Mouse (Mus musculus) kidney, postnatal 25 days (tissue): Measurements from ENCODE around the gene Ankrd36.

Experiments
- DNase-seq, 2 experiments: peaks; one replicate each; pipeline ENCODE4 v3.0.0; 2021; ENCODE audit warnings: mixed read lengths in 2 of 2

Ankrd36 gene

DNA sequence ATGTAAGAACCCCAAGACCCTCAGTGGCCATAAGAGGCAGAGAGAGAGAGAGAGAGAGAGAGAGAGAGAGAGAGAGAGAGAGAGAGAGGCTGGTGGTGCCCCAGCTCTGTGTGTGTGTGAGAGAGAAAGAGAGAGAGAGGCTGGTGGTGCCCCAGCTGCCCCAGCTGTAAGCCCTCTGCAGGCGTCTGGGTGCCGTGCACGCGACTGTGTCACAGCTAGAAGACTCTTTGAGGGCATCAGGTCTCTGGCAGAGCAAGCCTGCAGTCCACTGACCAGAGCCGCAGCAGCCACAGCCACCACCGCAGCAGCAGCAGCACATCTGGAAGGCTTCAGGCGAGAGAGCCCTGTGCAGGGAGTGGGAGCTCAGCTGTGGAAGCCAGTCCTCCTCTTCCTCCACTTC, 114.8 kb downstream of the Ankrd36 start:
- DNase-seq: no peak

- DNase-seq: peak in 1 of 2 experiments; percentile 66
These were observed 122.3 kb downstream of the Ankrd36 start for GRCm38 (mm10) chr11:5691775-5692174.

DNA sequence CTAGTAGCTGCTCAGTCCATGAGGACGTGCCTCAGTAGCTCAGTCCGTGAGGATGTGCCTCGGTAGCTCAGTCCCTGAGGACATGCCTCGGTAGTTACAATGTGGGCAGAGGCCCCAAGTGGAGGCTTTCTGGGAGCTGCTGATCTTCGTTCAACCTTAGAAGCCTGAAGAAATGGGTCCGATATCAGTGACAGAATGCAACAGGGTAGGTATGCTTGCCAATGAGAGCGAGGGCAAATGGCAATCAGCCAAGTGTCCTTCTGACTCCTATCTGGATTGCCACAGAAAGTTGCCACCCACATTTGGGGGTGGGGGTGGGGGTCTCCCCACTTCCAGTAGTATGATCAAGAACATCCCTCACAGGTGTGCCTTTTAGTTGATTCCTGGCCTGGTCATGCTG, 131.3 kb downstream of the Ankrd36 start:
- peak; percentile 32 to 51 for DNase-seq

DNA sequence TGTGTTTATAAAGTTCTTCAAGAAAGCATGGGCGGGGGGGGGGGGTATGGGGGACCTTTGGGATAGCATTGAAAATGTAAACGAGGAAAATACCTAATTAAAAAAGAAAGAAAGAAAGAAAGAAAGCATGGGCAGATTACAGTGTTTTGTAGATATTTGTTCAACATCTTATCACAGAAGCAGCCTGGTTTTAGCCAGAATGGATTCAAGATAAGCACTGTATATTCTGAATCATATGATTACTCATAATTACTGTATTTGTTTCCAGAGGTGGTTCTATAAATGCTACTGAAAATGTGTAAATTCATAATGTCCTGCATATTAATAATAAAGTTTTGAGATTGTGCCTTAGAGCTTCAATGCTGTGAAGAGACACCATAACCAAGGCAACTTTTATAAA, 131.8 kb downstream of the Ankrd36 start:
- no peak for DNase-seq

DNA sequence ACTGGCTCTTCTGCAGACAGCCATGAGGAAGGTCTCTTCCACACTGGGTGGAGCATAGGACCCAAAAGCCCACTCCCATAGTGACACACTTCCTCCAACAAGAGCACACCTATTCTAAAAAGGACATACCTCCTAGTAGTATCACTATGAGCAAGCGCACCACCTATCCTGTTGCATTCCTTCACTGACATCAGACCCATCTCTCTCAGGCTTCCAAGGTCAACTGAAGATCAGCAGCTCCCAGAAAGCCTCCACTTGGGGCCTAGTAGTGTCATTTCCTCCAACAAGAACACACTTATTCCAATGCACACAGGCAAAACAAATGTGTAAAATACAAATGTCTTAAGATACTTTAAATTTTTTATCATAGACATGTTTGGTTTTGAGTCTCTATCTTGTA, 132.3 kb downstream of the Ankrd36 start:
- DNase-seq: no peak

DNA sequence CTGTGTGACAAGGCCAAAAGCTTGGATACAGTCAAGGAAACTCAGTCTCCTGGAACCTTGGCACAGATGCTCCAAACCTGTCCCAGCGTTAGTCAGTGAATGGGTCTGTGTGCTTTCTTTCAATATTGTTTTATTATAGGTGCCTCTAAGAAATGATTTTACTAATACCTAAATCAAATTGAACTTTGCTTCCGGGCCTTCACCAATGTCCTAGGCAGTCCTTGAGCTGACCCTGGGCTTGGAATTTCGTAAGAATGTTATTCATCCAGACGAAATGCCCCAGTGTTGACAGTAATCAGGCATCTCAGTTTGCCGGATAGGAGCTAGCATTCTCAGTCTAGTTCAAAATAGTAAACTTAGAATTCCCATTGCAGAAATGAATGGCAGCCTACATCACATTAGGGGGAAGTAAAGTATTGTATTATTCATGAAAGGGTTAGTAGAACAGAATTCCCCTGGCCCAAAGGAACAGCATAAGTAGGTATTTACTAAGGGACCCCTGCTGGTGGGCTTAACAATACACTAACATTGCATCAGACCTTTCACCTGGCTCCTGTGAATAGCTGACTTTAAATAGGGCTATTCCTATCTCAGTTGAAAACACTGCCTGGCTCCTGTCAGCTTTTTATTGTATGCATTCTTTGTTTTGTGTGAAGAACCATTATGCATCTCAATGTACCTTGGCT, 132.9 kb downstream of the Ankrd36 start:
- no peak for DNase-seq

- DNase-seq: no peak
These were observed 133.5 kb downstream of the Ankrd36 start for GRCm38 (mm10) chr11:5702957-5703332.

DNA sequence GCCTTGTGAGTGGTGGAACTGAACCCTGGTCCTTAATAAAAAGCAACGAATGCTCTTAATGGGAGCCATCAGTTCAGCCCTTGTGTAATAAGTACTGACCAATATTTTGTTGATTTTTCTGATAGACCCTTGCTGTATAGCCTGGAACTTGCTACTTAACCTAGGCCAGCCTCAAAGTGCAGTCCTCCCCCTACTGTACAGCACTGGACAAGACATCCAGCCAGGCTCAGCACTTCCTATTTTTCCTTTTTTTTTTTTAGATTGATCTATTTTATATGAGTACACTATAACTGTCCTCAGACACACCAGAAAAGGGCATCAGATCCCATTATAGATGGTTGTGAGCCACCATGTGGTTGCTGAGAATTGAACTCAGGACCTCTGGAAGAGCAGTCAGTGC, 133.9 kb downstream of the Ankrd36 start:
- DNase-seq: no peak

GRCm38 (mm10) chr11:5705972-5706371, 136.5 kb downstream of the Ankrd36 start:
- DNase-seq: no peak

DNA sequence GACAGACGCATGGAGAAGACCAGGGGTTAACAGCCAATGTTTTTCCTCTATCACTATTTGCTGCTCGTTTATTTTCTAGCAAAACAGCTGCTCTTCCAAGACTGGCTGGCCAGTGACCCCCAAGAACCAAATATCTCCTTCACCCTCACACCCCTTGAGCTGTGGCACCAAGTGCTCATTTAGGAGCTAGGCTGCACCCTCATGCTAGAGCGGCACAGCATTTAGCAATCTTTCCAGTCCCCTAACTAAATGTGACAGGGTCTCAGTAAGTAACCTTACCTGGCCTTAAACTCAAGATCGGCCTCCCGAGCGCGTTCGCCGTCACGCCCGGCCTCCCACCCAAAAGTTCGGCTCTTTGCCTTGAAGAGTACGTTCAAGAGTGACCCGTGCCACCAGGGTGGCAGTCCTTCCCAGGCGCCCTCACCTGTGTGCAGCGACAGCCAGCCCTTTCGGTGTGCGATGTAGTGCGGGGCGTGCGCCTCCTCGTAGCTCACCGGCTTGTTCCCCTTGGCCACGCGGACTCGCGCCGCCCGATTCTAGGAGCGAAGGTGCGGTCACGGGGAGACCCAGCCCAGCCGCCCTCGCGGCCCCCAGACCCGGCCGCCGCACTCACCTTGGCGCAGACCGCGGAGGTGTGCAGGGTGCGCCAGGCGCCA, 137.5 kb downstream of the Ankrd36 start:
- DNase-seq: peak; percentile 39 to 68

DNA sequence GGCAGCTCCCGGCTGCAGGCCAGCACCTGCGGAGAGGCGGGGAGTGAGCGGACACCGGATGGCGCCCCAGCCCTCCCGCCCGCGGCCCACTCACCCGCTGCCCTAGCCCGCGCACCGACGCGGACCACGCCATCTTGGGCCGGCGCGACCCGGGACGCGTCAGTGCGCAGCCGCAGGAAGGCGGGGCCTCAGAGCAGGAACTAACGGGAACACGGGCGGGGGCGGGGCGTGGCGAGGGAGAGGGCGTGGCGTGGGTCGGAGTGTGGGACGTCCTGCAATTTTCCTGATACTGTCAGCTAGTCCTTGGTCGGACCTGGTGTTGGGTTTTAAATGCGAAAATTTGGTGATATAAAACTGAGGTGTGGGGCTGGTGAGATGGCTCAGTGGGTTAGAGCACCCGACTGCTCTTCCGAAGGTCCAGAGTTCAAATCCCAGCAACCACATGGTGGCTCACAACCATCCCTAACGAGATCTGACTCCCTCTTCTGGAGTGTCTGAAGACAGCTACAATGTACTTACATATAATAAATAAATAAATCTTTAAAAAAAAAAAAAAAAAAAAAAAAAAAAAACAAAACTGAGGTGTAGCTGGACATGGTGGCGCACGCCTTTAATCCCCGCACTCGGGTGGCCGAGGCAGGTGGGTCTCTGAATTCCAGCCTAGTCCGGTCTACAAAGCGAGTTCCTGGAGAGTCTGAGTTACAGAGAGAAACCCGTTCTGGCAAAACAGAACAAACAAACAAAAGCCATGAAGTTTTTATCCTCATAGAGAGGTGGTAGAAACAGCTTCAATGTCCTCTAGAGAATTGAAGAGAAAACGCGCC, 138.3 kb downstream of the Ankrd36 start:
- DNase-seq: peak; percentile 96

DNA sequence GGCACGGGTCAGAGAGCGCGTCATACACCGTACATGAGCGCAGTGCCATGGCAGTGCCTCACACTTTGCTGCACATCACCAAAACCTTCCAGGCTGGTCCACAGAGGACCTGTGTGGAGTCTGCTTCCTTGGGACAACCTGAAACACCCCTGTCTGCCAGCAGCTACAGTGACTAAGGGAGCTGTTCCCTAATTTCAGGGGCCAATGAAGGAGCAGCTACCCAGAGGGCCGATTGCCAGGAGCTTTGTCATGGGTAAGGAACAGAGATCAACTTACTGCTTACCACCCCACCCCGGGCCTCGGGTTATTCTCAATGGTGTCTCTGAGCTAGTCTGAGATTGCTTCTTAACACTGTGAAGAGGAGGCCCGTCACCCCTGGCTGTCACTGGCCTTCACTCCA, 145.7 kb downstream of the Ankrd36 start:
- no peak for DNase-seq

GRCm38 (mm10) chr11:5715630-5716105, 146.2 kb downstream of the Ankrd36 start, which contains the start of gene Mrps24:
Mrps24 (minus strand) TSS chr11:5715680.
- peak in 1 of 2 experiments; percentile 59 for DNase-seq

DNA sequence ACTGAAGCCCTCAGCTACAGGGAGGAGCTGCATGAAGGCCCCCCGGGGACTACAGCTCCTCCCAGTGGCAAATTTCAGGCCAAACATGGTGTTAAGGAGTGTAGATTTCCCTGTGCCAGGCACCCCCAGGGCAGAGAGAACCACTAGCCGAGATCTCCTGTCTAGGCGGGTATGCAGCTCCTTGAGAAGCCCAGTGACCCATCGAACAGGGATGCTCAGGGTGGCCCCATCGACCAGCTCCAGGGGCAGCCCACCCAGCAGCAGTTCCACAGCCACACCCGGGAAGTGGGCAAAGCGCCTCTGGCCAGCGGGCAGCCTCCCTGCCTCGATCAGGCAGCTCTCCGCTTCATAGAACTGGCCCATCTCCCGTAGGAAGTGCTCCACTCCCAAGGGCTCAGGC, 146.8 kb downstream of the Ankrd36 start:
- no peak for DNase-seq

GRCm38 (mm10) chr11:5716938-5717705, 147.6 kb downstream of the Ankrd36 start:
- peak in 1 of 2 experiments; percentile 49 for DNase-seq

DNA sequence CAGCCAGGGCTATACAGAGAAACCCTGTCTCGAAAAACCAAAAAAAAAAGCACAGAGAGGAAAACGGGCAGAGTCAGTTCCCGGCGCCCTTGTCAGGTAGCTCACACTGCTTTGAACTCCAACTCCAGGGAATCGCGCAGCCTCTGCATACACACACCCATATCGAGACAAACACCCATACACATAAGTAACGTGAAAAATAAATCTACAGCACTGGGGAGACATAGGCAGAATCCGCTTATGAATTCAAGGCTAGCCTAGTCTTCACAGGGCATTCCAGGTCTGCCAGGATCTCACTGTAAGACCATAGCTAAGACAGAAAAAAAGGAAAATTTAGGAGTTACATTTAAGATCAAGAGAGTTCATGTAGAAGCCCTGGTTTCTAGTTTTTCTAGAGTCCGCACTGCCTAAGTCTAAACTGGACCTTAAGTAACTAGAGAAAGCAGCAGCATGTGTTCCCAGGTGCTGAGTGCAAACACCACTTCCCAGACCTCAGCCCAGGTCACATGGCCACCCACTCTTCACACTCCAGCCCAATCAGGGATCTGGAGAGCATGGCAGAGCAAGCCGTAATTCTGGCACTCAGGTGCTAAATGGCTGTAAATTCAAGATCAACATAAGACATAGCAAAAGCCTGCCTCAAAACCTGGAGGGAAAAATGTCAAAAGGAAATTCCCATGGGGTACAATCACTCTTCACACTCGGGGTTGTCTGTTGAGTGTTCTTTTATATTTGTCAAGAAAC, 149.3 kb downstream of the Ankrd36 start:
- no peak for DNase-seq

GRCm38 (mm10) chr11:5729582-5729981, 160.1 kb downstream of the Ankrd36 start:
- no peak for DNase-seq

GRCm38 (mm10) chr11:5732401-5732800, 162.9 kb downstream of the Ankrd36 start:
- no peak for DNase-seq

DNA sequence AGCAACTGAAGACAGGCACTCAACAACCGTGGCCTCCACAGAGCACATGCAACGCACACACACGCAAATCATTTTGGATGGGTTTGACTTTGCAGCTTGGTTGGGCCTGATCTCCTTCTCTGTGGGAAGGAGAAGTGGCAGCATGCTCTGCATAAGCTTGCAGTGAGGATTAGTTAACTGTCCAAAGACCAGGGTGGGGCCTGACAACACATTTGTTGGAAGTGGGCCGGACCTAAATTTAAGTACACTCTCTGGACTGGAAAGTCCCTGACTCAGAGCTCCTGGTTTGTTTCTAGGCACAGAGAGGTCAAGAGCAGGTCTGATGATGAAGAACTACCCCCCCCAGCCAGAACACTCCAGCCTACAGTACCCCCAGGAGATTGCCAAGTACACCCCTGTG, 164.8 kb downstream of the Ankrd36 start:
- DNase-seq: no peak

DNA sequence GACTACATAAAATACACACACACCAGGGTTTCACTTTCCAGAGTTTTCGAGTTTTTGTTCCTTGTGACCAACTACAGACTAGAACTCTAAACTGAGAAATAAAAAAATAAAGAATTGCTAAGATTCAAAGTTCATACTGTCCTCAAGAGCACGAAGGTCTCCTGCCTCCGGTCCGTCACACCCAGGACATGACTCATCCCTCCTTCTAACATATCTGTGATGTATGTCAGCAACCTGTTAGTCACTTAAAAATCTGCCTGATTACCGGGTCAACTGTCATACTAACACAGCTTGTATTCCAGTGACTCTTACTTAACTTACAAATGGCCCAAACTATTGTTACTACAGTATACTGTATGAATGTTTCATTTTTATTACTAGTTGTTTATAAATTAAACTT, 167.7 kb downstream of the Ankrd36 start:
- no peak for DNase-seq
